ENCODE assay signal across 28 mouse cellular contexts in genomic region chrX:166619084-166619483, GRCm38 (mm10). TPM values are rescaled to one million over a fixed set of nuclear protein-coding genes. Genes with fewer than 3 reads are reported as not detected.
"Had no signal": no experiment of that assay in that cellular context is flagged by ENCODE, and none has a peak within 500 bp of the region (broad histone marks: within the 10 kb centered on the region; RNA-seq: fewer than 3 reads in every experiment).

No protein-coding gene starts in this region.

- ATAC-seq: hindbrain, postnatal 0 days; intestine, embryonic 16.5 days had no signal

- H3K4me1 ChIP-seq: heart, embryonic 10.5 days; heart, embryonic 12.5 days; hindbrain, embryonic 13.5 days; hindbrain, embryonic 15.5 days; kidney, embryonic 15.5 days; liver, embryonic 13.5 days; liver, embryonic 15.5 days had no signal

- H3K27ac ChIP-seq: gastrocnemius, adult 2 months; heart, embryonic 10.5 days; hindbrain, embryonic 13.5 days; hindbrain, embryonic 15.5 days; hindbrain, postnatal 0 days; kidney, embryonic 15.5 days; kidney, postnatal 0 days; limb, embryonic 10.5 days; limb, embryonic 12.5 days; liver, embryonic 13.5 days; liver, embryonic 15.5 days had no signal

- H3K4me3 ChIP-seq: gastrocnemius, adult 2 months; heart, embryonic 10.5 days; heart, embryonic 12.5 days; hindbrain, embryonic 13.5 days; hindbrain, embryonic 15.5 days; kidney, embryonic 15.5 days; limb, embryonic 10.5 days; limb, embryonic 12.5 days; liver, embryonic 13.5 days; liver, embryonic 15.5 days had no signal

- H3K9me3 ChIP-seq: heart, embryonic 10.5 days; heart, embryonic 12.5 days; hindbrain, embryonic 13.5 days; hindbrain, embryonic 15.5 days; kidney, embryonic 15.5 days; limb, embryonic 10.5 days; limb, embryonic 12.5 days; liver, embryonic 13.5 days; liver, embryonic 15.5 days had no signal

- H3K36me3 ChIP-seq: heart, embryonic 10.5 days; heart, embryonic 12.5 days; hindbrain, embryonic 13.5 days; hindbrain, embryonic 15.5 days; kidney, embryonic 15.5 days; limb, embryonic 10.5 days; limb, embryonic 12.5 days; liver, embryonic 13.5 days; liver, embryonic 15.5 days had no signal

- H3K27me3 ChIP-seq: heart, embryonic 12.5 days; liver, embryonic 15.5 days had no signal

- H3K9ac ChIP-seq: heart, embryonic 12.5 days; hindbrain, embryonic 13.5 days; hindbrain, embryonic 15.5 days; kidney, embryonic 15.5 days; limb, embryonic 12.5 days; liver, embryonic 13.5 days; liver, embryonic 15.5 days had no signal

- DNase-seq: gastrocnemius, adult 2 months; gastrocnemius, postnatal 10 days; gastrocnemius, postnatal 25 days; heart, adult 18-20 months; heart, postnatal 10 days; heart, postnatal 36 days; kidney, adult 11 months; kidney, adult 2 months; kidney, adult 9 months; kidney, postnatal 14 days; kidney, postnatal 36 days; layer of hippocampus, adult 9-11 months; layer of hippocampus, postnatal 36 days; liver; liver, embryonic 13.5 days had no signal

- H3K4me2 ChIP-seq: heart, embryonic 12.5 days; hindbrain, embryonic 13.5 days; hindbrain, embryonic 15.5 days; kidney, embryonic 15.5 days; limb, embryonic 12.5 days; liver, embryonic 11.5 days; liver, embryonic 13.5 days; liver, embryonic 15.5 days had no signal

RNA-seq across cellular contexts. Expression of gene Egfl6, which starts 33.6 kb away (rescaled TPM):
- total RNA-seq: hematopoietic stem cell, adult 5-6 weeks had no signal
